Mouse (Mus musculus): ENCODE results near the gene Hnrnpr. TPM values are rescaled to one million over a fixed set of nuclear protein-coding genes. Genes with fewer than 3 reads are reported as not detected.

The Hnrnpr gene
- polyA plus RNA-seq, 1 experiment, result 18.3 TPM

- no peak overlapping the region for H3K4me3 ChIP-seq (replicated peaks; ENCODE audit: extremely low read depth, low read depth, low read length)
- H3K4me1 ChIP-seq (ENCODE audit: control insufficient read depth, insufficient read depth, low read length), result no peaks in the 10 kb centered on the region; the same call in 1 of the 2 replicates
- TF ChIP-seq CTCF (IDR thresholded peaks at IDR 0.05; ENCODE audit: insufficient read depth, low read length), result no peak
- TF ChIP-seq POLR2A (IDR thresholded peaks at IDR 0.05; ENCODE audit: borderline replicate concordance, extremely low read depth, low read depth, low read length), result no peak
- DNase-seq, result no peak
Observed at GRCm38 (mm10) chr4:136328115-136328514, 17.4 kb downstream of the Hnrnpr start.

- DNase-seq, result no peak
- Histone ChIP-seq H3K4me1 (ENCODE audit: control insufficient read depth, insufficient read depth, low read length) (no peaks in the 10 kb centered on the region; the same call in 1 of the 2 replicates), H3K4me3 (replicated peaks; ENCODE audit: extremely low read depth, low read depth, low read length) (no peak overlapping the region)
- WGBS, result 94% methylated on average over 3 of the region's 3 CpGs
- no peak for TF ChIP-seq CTCF (IDR thresholded peaks at IDR 0.05; ENCODE audit: insufficient read depth, low read length)
- TF ChIP-seq POLR2A (IDR thresholded peaks at IDR 0.05; ENCODE audit: borderline replicate concordance, extremely low read depth, low read depth, low read length), result no peak
Observed at GRCm38 (mm10) chr4:136331709-136332108, 21.0 kb downstream of the Hnrnpr start.

GRCm38 (mm10) chr4:136333191-136333590 is 22.4 kb downstream of the Hnrnpr start:
- WGBS, result 73% methylated on average over 3 of the region's 3 CpGs
- H3K4me3 ChIP-seq (replicated peaks; ENCODE audit: extremely low read depth, low read depth, low read length), result no peak overlapping the region
- TF ChIP-seq POLR2A (IDR thresholded peaks at IDR 0.05; ENCODE audit: borderline replicate concordance, extremely low read depth, low read depth, low read length) (no peak), CTCF (IDR thresholded peaks at IDR 0.05; ENCODE audit: insufficient read depth, low read length) (no peak)
- DNase-seq, result no peak
- H3K4me1 ChIP-seq (ENCODE audit: control insufficient read depth, insufficient read depth, low read length), result no peaks in the 10 kb centered on the region

GRCm38 (mm10) chr4:136335065-136335464 is 24.3 kb downstream of the Hnrnpr start:
- DNase-seq, result no peak
- Histone ChIP-seq H3K4me1 (ENCODE audit: control insufficient read depth, insufficient read depth, low read length) (no peaks in the 10 kb centered on the region), H3K4me3 (replicated peaks; ENCODE audit: extremely low read depth, low read depth, low read length) (no peak overlapping the region)
- no peak for TF ChIP-seq POLR2A (IDR thresholded peaks at IDR 0.05; ENCODE audit: borderline replicate concordance, extremely low read depth, low read depth, low read length)
- TF ChIP-seq CTCF (IDR thresholded peaks at IDR 0.05; ENCODE audit: insufficient read depth, low read length), result no peak
- 52% methylated on average over 2 of the region's 2 CpGs for WGBS

GRCm38 (mm10) chr4:136337129-136337528 is 26.4 kb downstream of the Hnrnpr start:
- no peak for TF ChIP-seq POLR2A (IDR thresholded peaks at IDR 0.05; ENCODE audit: borderline replicate concordance, extremely low read depth, low read depth, low read length)
- no peak for TF ChIP-seq CTCF (IDR thresholded peaks at IDR 0.05; ENCODE audit: insufficient read depth, low read length)
- Histone ChIP-seq H3K4me3 (replicated peaks; ENCODE audit: extremely low read depth, low read depth, low read length) (no peak overlapping the region), H3K4me1 (ENCODE audit: control insufficient read depth, insufficient read depth, low read length) (no peaks in the 10 kb centered on the region)
- DNase-seq, result no peak
- 68% methylated on average over 4 of the region's 4 CpGs for WGBS

- TF ChIP-seq CTCF (IDR thresholded peaks at IDR 0.05; ENCODE audit: insufficient read depth, low read length), result no peak
- TF ChIP-seq POLR2A (IDR thresholded peaks at IDR 0.05; ENCODE audit: borderline replicate concordance, extremely low read depth, low read depth, low read length), result no peak
- DNase-seq, result no peak
- no peak overlapping the region for H3K4me3 ChIP-seq (replicated peaks; ENCODE audit: extremely low read depth, low read depth, low read length)
- no peaks in the 10 kb centered on the region for H3K4me1 ChIP-seq (ENCODE audit: control insufficient read depth, insufficient read depth, low read length)
- WGBS, result 66% methylated on average over 6 of the region's 6 CpGs
Observed at GRCm38 (mm10) chr4:136349616-136350015, 38.9 kb downstream of the Hnrnpr start.

GRCm38 (mm10) chr4:136357026-136357425 is 46.3 kb downstream of the Hnrnpr start:
- no peak for TF ChIP-seq POLR2A (IDR thresholded peaks at IDR 0.05; ENCODE audit: borderline replicate concordance, extremely low read depth, low read depth, low read length)
- TF ChIP-seq CTCF (IDR thresholded peaks at IDR 0.05; ENCODE audit: insufficient read depth, low read length), result no peak
- no peak for DNase-seq
- Histone ChIP-seq H3K4me3 (replicated peaks; ENCODE audit: extremely low read depth, low read depth, low read length) (no peak overlapping the region), H3K4me1 (ENCODE audit: control insufficient read depth, insufficient read depth, low read length) (no peaks in the 10 kb centered on the region)
- 57% methylated on average over 6 of the region's 6 CpGs for WGBS

GRCm38 (mm10) chr4:136357429-136357828 is 46.7 kb downstream of the Hnrnpr start:
- WGBS, result 91% methylated on average over 4 of the region's 4 CpGs
- H3K4me3 ChIP-seq (replicated peaks; ENCODE audit: extremely low read depth, low read depth, low read length), result no peak overlapping the region
- TF ChIP-seq POLR2A (IDR thresholded peaks at IDR 0.05; ENCODE audit: borderline replicate concordance, extremely low read depth, low read depth, low read length), result no peak
- TF ChIP-seq CTCF (IDR thresholded peaks at IDR 0.05; ENCODE audit: insufficient read depth, low read length), result no peak

GRCm38 (mm10) chr4:136367856-136368255 is 57.1 kb downstream of the Hnrnpr start:
- WGBS, result 58% methylated on average over 4 of the region's 4 CpGs
- Histone ChIP-seq H3K4me3 (replicated peaks; ENCODE audit: extremely low read depth, low read depth, low read length) (no peak overlapping the region), H3K4me1 (ENCODE audit: control insufficient read depth, insufficient read depth, low read length) (no peaks in the 10 kb centered on the region)
- DNase-seq, result no peak
- TF ChIP-seq CTCF (IDR thresholded peaks at IDR 0.05; ENCODE audit: insufficient read depth, low read length) (no peak), POLR2A (IDR thresholded peaks at IDR 0.05; ENCODE audit: borderline replicate concordance, extremely low read depth, low read depth, low read length) (no peak)

More at GRCm38 (mm10) chr4:136357429-136357828, 46.7 kb downstream of the Hnrnpr start:
- H3K4me1 ChIP-seq (ENCODE audit: control insufficient read depth, insufficient read depth, low read length), result no peaks in the 10 kb centered on the region
- DNase-seq, result no peak

GRCm38 (mm10) chr4:136369727-136370126 is 59.0 kb downstream of the Hnrnpr start:
- no peaks in the 10 kb centered on the region for H3K4me1 ChIP-seq (ENCODE audit: control insufficient read depth, insufficient read depth, low read length)
- H3K4me3 ChIP-seq (replicated peaks; ENCODE audit: extremely low read depth, low read depth, low read length), result no peak overlapping the region
- DNase-seq, result peak; percentile 14
- TF ChIP-seq CTCF (IDR thresholded peaks at IDR 0.05; ENCODE audit: insufficient read depth, low read length) (peak; percentile 27; the same call in 1 of the 2 replicates), POLR2A (IDR thresholded peaks at IDR 0.05; ENCODE audit: borderline replicate concordance, extremely low read depth, low read depth, low read length) (no peak)
- WGBS, result 3% methylated on average over 3 of the region's 3 CpGs
